Mouse (Mus musculus): Measurements from ENCODE around the gene Hectd1.

Gene Hectd1

DNA sequence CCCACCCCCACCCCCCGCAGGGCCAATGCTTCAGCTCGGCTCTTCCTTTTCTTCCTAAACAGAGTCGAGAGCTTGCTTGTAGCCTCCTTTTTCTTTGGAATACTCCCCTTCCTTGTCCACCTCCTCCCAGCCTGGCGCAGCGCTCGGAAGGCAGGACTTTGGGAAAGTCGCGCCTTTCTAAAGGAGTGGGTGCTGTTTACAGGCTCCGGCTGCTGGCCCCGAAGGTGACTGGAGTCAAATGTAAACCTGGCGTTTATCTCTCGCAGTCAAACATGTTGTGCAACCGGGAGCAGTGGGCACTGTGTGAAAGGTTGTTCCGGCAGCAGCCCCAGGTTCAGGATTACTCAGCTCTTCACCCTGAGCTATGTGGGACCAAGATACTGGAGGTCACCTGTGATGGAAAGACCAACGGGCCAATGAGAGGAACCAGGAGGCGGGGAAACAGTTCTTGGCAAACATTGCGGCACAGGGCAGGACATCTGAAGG is 15.5 kb upstream of the Hectd1 start:
- ATAC-seq (ENCODE audit: insufficient number of reproducible peaks, low FRiP score, low TSS enrichment) = peak; percentile 100

DNA sequence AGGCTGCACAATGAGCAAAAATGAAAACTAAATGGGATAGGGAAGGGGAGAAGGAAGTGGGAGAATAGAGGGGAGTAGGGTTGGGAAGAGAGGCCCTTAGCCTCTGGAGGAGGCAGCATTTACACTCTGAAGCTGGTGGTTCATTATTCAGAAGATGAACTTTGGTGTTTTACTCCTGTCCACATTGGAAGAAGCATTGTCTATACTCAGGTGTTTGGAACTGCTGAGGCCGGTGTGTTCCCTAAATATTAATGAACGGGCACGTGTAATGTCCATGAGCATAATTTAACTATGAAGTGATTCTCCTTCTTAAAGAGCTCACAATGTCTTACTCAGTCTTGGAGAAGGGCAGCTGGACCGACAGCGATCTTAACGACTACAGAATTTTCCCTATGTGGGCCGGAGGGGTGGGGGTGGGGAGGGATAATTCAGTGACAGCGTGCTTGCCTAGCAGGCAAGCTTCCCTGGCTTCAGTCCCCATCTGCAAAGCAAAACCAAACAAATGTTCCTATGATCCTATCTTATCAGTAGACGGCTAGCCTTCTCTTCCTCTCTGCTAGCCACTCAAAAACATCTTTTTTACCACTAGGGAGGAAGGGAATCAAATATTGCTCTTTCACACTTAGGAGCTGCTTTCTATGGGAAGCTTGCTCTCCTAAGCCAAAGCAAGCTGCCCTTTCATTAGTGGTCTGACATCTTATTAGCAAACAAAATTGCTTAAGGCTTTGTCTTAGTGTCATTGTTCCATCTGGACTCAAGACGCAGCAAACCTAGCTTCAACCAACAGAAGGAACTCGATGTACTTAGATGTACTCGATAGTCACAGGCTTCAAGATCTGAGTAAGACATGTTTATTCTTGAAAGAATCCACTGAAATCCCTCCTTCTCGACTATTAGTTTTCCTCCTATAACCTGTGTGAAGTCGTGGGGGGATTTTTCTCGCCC is 14.5 kb upstream of the Hectd1 start:
- ATAC-seq (ENCODE audit: insufficient number of reproducible peaks, low FRiP score, low TSS enrichment) = no peak

- no peak for ATAC-seq (ENCODE audit: insufficient number of reproducible peaks, low FRiP score, low TSS enrichment)
Measured at GRCm38 (mm10) chr12:51842081-51842864, 12.9 kb upstream of the Hectd1 start.

DNA sequence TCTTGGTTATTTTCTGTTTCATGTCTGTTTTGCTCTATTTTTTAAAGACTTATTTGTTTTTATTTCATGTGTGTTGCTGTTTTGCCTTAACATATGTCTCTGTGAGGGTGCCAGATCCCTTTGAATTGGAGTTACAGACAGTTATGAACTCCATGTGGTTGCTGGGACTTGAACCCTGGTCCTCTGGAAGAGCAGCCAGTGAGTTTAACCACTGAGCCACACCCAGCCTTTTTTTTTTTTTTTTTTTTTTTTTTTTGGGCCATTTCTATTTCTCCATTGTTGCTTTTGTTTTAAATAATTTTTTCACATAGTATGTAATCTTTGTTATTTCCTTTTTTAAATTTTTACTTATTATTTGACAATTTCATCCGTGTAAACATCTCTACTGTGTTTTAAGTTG is 10.5 kb upstream of the Hectd1 start:
- no peak for ATAC-seq (ENCODE audit: insufficient number of reproducible peaks, low FRiP score, low TSS enrichment)

GRCm38 (mm10) chr12:51835219-51835618 is 5.9 kb upstream of the Hectd1 start:
- no peak for ATAC-seq (ENCODE audit: insufficient number of reproducible peaks, low FRiP score, low TSS enrichment)

DNA sequence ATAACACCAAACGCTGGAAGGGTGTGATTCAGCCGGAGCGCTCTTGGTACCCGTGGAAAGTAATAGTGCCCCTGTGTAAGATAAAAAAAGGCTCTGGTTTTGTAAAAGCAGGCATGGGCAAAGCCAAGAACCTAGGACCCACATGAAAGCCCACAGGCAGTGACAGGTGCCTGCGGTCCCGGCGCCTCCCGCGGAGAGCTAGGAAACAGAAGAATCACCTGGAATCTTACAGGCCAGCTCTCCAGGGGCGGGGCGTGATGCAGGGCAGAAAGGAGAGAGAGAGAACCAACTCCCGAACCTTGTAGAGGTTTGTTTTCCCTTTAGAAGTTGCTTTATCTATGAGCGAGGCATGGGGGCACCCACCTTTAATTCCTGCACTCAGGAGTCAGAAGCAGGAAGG is 2.6 kb upstream of the Hectd1 start:
- no peak for ATAC-seq (ENCODE audit: insufficient number of reproducible peaks, low FRiP score, low TSS enrichment)

GRCm38 (mm10) chr12:51831296-51831695 is 2.0 kb upstream of the Hectd1 start:
- no peak for ATAC-seq (ENCODE audit: insufficient number of reproducible peaks, low FRiP score, low TSS enrichment)

- no peak for ATAC-seq (ENCODE audit: insufficient number of reproducible peaks, low FRiP score, low TSS enrichment)
Measured at GRCm38 (mm10) chr12:51830671-51831070, 1.3 kb upstream of the Hectd1 start.

- ATAC-seq (ENCODE audit: insufficient number of reproducible peaks, low FRiP score, low TSS enrichment) = peak; percentile 28
Measured at GRCm38 (mm10) chr12:51830077-51830402, 704 bp upstream of the Hectd1 start.

DNA sequence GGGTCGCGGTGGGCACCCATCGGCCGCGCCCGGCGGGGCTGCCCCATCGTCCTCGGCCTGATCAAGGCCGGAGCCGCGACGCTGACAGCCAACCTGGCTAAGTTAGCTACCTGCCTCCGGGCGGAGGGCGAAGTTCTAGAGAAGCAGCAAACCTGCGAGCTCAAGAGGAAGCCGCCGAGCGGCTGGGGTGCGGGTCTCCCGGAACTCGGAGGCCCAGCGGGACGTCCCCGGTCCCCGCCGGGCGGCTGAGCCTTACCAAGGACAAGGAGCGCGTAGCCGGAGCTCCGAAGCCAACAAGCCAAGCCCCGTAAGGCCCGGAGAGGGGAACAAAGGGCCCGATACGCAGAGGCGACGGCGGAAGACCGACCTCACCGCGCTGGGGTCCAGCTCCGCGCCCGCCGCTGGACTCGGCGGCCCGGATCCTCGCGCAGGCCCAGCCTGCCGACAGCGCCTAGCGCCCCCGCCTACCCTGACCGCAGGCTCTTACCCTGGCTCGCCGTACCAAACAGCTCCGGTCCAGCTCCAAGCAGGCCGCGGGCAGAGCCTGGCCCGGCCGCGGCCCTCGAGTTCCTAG is 533 bp downstream of the Hectd1 start:
- peak; percentile 68 for ATAC-seq (ENCODE audit: insufficient number of reproducible peaks, low FRiP score, low TSS enrichment)

GRCm38 (mm10) chr12:51827958-51828650 is 1.2 kb downstream of the Hectd1 start:
- ATAC-seq (ENCODE audit: insufficient number of reproducible peaks, low FRiP score, low TSS enrichment) = no peak

DNA sequence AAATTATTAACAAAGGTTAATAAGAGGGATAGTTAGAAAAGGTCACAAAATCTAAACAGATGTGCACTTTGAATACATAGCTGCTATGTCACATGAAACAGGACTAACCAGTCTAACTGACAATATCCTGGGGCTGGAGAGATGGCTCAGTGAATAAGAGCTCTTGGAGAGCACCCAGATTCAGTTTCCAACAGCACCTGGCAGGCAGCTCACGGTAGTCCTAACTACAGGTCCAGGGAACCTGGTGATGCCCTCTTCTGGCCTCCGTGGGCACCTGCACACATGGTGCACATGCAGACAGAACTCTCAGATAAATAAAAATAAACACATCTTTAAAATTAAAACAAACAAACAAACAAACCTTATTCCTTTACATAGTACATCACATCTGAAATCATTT is 4.0 kb downstream of the Hectd1 start:
- no peak for ATAC-seq (ENCODE audit: insufficient number of reproducible peaks, low FRiP score, low TSS enrichment)

- ATAC-seq (ENCODE audit: insufficient number of reproducible peaks, low FRiP score, low TSS enrichment) = no peak
Measured at GRCm38 (mm10) chr12:51823311-51823710, 6.0 kb downstream of the Hectd1 start.

DNA sequence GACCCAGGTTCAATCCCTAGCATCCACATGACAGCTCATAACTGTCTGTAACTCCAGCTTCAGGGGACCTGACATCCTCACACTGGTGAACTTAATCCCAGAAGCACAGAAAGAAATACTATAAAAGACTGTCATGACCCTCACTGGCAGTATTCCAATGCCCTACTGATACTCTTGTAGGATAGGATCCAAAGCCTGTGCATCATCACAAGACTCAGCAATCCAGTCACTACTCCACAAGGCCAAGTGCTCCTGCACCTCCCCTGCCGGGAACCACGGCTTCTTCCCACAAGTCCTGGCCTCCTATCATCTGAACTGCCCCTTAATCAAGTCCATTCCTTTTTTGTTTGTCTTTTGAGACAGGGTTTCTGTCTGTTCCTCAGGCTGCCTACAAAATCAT is 6.5 kb downstream of the Hectd1 start:
- no peak for ATAC-seq (ENCODE audit: insufficient number of reproducible peaks, low FRiP score, low TSS enrichment)

DNA sequence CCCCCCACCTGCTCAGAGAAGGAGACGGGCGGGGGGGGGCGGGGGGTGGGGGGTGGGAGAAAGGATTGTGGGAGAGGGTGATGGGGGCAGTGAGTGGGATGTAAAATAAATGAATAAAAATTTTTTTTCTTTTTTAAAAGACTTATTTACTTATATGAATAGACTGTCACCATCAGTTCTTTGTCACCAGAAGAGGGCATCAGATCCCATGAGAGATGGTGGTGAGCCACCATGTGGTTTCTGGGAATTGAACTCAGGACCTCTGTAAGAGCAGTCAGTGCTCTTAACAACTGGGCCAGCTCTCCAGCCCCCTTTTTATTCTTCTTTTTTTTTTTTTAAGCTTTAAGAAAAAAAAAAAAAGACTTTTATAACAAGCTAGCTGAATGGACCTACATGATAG is 7.1 kb downstream of the Hectd1 start:
- ATAC-seq (ENCODE audit: insufficient number of reproducible peaks, low FRiP score, low TSS enrichment) = no peak

- ATAC-seq (ENCODE audit: insufficient number of reproducible peaks, low FRiP score, low TSS enrichment) = no peak
Measured at GRCm38 (mm10) chr12:51821256-51821655, 8.1 kb downstream of the Hectd1 start.

- no peak for ATAC-seq (ENCODE audit: insufficient number of reproducible peaks, low FRiP score, low TSS enrichment)
Measured at GRCm38 (mm10) chr12:51819951-51820498, 9.3 kb downstream of the Hectd1 start.

DNA sequence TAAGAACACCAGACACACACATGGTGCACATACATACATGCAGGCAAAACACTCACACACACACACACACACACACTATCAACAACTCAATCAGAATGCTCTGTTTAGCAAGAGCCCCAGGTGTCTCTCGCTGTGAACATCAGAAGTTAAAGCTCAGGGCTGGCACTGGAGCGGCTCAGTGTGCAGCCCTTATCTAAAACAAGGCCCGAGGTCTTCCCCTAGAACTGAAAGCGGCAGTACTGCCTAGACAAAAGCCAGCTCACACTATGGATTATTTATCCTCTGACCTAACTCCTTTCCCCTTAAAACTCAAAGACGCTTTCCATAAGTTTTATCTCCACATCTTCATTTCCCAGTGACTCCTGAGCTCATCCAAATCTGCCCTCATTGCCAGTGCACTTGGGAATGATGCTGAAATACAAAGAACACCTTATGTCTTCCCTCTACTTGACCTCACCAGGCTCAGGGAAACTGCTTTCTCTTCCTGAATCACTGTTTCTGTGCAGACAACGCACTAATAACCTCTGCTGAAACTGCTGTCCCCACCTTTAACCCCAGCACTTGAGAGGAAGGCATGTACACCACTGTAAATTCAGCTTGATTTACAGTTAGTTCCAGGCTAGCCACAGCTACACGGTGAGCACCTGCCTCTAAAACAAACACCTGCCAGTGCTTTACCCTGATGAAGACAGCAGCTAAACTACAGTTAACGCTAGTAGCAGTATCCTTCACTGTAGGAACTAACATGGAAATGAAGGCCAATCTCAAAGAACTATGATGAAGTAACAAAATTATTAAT is 11.3 kb downstream of the Hectd1 start:
- ATAC-seq (ENCODE audit: insufficient number of reproducible peaks, low FRiP score, low TSS enrichment) = no peak

DNA sequence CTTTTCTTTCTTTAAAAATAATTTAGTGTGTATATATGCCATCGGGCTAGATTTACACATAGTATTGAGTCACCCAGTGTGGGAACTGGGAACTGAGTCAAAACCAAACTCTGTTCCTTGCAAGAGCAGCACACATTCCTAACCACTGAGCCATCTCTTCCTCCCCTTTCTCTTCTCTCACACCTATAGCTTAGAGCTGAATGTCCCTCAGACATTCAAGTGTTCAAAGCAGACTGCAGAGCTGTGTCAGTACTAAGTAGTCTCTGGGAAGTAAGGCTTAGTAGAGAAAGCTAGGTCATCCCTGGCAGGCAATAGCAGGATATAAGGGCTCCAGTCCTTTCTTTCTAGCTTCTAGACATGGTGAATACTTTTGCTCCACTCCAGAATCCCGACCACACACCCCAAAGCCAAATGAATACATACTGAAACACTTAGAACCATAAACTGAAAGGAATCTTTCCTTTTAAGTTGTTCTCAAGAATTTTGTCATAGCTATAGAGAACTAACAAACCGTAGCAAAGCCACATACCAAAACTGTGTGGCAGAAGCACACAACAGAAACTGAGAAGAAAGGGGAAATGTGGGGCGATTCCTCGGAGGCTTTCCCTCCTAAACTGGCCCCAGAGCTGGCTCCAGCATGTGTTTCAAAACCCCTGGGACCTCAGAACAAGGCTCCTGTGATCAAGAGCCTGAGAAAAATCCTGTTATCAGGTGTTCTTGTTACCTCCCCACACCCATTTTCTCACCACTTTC is 17.8 kb downstream of the Hectd1 start:
- no peak for ATAC-seq (ENCODE audit: insufficient number of reproducible peaks, low FRiP score, low TSS enrichment)

Data from cerebellum, adult (tissue).